Mouse (Mus musculus): Measurements from ENCODE around the gene Grap2.

The Grap2 gene

DNA sequence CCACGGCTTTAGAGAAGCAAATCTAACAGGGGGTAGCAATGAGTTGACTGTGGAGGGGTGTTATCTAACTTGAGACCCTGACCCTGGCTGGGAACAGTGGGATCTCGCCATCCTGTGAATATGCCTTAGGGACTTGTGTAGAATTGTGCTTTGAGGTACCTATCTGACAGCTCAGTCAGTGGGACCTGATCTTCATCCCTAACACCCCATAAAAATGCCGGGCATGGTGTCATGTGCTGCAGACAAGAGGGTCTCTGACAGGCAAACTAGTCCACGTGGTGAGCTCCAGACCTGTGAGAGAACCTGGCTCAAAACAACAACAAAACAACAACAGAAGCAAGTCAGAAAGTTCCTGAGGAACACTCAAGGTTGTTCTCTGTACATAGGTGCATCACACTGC is 27.4 kb downstream of the Grap2 start:
- DNase-seq (ENCODE audit: extremely low spot score, low spot score), result no peak

DNA sequence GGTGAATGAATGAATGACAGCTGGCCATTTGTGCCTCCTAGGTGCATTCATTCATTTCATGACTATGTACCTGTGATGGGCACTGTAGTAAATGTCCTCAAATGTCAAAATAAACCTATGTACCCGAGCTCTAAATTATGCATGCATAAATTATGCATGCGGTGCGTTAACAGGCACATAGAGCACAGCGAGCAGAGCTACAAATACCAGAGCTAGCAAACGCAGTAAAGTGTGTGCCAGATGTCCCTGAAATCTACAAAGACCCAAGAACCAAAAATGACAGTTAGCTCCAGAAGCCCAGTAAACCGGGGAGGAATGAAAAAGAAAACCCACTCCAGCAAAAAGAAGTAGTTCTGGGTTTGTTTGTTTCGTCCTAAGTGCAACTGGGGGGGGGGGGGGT is 29.1 kb downstream of the Grap2 start:
- no peak for DNase-seq (ENCODE audit: extremely low spot score, low spot score)

DNA sequence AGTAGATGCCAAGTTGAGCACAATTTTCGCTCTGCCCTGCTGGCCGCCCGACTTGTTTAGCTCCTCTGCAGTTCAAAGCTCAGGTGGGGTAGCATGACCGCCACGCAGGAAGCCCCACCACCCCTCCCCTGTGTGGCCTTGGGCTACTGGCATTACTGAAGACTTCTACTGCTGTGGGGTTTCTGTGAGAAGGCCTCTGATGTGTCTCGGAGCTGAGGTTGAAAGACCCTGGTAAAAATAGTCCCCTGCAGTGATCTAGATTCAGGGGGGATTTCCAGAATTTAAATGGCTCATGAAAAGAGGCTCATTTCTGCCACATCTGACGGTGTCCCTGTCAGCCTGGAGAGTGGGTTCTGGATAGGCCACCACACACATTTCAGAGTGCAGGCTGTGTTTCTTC is 30.1 kb downstream of the Grap2 start:
- DNase-seq (ENCODE audit: extremely low spot score, low spot score), result no peak

DNA sequence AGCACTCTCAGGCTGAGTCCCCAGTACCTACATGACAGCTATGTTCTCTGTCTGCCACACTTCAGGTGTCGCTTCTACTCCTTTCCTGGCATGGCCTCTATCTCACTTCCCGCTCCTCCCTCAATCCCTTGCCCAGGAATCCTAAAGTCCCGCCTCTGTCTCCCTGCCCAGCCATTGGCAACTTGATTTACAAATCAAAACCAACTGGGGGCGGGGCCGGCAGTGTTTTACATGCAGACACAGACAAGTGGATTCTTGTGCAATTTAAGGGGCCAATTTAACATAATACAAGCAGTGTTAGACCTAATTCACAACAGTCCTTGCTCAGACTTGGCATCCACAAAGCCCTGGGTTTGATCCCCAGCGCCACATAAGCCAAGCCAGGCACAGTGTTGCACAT is 31.6 kb downstream of the Grap2 start:
- no peak for DNase-seq (ENCODE audit: extremely low spot score, low spot score)

DNA sequence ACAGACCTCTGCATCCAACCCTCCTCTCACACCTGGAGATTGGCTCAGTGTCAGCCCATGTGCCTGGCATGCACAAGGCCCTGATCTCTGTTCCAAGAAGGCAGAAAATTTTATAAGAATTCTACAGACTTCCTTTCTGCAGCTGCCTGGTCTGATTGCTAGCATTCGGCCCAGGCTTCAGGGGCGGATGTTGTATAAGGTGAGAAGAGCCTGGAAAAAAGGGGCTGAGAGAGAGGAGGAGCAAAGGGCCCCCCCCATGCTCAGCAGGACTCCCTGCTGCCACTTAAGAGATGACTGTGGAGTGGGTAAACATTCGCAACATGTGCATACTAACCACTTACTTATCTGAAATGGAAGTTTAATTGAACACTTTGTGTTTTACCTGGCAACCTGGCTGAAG is 35.6 kb downstream of the Grap2 start:
- no peak for DNase-seq (ENCODE audit: extremely low spot score, low spot score)

DNA sequence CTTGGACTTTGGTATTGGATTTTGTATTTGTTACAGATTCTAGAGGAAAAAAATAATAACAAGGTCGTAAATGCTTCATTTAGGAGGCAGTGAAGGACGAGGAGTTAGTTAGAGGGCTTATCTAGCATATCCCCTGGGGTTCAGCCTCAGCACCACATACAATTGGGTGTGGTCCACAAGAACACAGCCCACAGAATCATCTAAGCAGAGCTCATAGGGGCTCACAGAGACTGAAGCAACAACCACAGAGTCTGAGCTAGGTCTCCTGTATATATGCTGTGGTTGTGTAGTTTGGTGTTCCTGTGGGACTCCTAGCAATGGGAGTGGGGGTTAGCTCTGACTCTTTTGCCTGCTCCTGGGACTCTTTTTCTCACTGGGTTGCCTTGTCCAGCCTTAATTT is 37.9 kb downstream of the Grap2 start:
- no peak for DNase-seq (ENCODE audit: extremely low spot score, low spot score)

DNA sequence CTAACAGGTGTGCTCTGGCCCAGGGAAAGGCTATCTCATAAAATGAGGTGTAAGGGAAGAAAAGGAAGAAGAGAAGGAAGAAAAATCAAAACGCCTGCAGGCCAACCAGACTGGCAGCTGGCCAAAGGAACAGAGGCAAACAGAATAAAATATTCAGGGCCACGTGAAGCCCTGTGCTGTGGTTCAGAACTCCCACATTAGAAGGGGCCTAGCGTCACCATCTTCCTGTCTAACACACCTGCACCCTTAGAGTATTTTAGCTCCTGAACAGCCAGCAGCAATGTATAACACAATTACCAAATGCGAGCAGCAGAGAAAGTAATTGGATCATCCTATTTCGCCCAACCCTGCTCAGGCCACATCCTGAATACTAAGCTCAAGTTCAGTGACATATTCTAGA is 39.1 kb downstream of the Grap2 start:
- no peak for DNase-seq (ENCODE audit: extremely low spot score, low spot score)

GRCm38 (mm10) chr15:80613904-80614303 is 41.5 kb downstream of the Grap2 start:
- no peak for DNase-seq (ENCODE audit: extremely low spot score, low spot score)

DNA sequence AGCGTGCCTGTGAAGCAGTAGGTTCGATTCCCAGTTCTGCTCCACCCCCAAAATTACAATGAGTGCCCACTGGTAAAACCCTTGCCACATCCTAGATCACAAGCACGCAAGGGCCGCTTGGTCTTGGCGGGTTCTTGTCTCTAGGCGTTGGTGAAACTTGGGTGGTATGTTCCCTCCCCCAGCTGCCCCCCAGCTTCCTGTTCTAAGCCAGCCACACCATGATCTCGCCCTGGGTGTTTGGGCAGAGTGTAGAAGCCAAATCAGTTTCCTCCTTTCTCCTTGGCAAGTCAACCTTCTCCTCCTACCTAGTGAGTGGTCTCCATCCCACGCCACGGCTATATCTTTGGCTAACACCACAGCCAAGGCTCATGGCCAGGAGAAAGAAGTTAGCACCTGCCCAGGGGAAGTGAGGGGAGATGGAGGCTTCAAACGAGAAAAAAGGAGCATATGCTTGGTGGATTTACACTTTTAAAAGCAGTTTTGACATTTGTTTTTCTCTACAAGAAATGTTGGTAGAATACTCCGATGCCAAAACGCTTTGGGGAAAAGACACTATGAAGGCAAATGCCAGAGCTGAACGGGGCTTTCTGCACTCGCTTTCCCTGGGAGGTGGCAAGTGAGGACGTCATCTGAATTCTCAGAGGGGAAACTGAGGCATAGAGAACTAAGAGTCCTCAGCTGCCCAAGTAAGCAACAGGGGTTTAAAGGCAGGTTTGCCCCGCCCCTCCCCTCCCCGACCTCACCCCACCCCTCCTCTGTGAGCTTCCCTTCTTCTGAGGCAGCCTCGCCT is 42.3 kb downstream of the Grap2 start:
- DNase-seq (ENCODE audit: extremely low spot score, low spot score), result no peak

- DNase-seq (ENCODE audit: extremely low spot score, low spot score), result no peak
Observed at GRCm38 (mm10) chr15:80615290-80615570, 42.8 kb downstream of the Grap2 start.

DNA sequence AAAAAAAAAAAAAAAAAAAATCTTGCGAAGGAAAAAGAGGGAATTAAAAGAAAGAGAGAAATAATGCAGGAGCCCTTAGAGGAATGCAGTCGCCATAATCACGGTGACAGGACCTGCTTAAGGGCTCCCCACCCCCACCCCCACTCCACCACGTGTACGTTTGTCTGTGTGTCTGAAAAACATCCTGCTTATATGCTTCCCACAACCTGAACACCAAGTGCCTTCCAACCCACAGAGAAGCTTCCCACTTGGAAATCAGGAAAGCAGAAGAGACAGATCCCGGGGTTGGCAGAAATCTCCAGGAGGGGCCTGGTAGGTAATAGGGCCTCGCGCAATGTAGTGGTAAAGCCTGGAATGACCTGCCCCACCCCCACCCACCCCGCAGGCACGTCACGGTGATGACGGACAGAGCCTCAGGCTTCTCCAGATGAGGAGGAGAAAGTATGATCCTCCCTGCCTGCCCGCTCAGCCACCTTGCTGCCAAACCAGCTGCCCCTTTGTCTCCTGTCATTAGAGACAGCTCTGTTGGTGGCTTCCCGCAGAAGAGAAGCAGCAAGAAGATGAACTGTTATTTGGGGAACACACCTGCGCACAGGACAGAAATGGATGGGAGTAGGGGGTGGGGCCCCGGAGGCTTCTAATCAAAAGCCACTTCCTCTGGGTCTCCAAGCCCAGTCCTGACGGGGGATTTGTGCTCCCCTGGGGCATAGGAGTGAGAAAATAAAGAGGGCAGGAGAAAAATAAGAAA is 43.4 kb downstream of the Grap2 start:
- DNase-seq (ENCODE audit: extremely low spot score, low spot score), result no peak

DNA sequence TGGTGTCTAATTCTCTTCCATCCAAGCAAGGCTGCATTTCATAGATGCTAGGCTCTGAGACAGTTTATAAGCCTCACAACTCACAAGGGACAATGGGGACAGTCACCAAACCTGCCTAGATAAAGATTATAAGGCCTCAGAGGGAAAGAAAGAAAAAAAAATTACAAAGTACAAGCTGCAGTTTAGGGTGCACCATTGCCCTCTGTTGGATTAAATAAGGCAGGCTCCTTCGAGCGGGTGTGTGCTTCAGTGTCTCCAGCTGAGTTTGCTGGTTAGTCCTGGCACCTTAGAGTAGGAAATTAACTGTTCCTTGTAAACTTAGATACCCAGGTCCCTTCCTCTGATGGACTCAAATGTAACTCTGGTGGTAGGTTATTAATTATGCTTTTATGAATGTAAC is 45.4 kb downstream of the Grap2 start:
- no peak for DNase-seq (ENCODE audit: extremely low spot score, low spot score)

DNA sequence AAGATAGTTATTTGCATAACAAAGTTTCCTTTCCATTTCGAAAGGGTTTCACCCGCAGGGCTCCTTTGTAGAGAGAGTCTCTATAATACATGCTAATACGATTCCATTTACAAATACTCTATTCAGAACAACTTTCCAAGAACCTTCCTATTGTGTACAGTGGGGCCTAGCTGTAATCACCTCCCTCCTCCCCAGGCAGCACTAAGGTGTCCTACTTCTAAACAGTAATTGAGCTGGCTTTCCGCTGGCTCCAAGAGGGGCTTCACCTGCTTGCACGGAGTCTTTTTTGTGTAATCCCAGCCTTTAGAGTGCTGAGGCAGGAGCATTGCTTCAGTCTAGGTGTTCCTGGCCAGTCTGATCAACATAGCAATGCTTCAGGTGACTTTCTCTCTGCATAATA is 46.8 kb downstream of the Grap2 start:
- DNase-seq (ENCODE audit: extremely low spot score, low spot score), result no peak

GRCm38 (mm10) chr15:80619786-80620185 is 47.4 kb downstream of the Grap2 start:
- DNase-seq (ENCODE audit: extremely low spot score, low spot score), result no peak

GRCm38 (mm10) chr15:80620371-80620770 is 48.0 kb downstream of the Grap2 start:
- DNase-seq (ENCODE audit: extremely low spot score, low spot score), result no peak

DNA sequence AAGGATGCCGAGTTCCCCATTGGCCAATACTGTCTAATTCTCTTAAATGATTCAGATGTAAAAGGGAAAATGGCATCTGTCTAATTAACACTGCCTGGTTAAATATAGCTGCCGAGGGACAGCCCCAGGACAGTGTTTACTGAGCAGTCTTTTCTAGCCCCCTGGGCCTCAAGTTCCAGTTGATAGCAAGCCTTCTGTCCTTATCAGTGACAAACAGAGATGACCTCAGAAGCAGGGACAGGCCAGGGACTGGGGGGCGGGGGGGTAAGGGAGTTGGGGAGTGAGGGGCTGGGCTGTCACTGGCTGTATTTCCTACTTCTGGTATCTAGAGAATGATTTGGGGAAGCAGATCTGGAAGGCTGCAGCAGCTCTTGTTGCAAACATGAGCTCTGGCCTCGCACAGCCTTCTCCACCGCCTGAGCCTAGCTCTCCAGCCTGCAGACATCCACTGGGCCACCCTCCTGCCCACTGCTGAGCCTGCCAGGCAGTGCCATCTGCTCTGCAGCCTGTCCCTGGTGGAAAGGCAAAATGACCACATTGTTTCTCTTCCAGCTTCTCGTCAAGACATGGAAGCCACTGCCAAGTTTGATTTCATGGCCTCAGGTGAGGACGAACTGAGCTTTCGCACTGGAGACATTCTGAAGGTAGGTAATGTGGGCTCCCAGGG is 50.9 kb downstream of the Grap2 start:
- no peak for DNase-seq (ENCODE audit: extremely low spot score, low spot score)

DNA sequence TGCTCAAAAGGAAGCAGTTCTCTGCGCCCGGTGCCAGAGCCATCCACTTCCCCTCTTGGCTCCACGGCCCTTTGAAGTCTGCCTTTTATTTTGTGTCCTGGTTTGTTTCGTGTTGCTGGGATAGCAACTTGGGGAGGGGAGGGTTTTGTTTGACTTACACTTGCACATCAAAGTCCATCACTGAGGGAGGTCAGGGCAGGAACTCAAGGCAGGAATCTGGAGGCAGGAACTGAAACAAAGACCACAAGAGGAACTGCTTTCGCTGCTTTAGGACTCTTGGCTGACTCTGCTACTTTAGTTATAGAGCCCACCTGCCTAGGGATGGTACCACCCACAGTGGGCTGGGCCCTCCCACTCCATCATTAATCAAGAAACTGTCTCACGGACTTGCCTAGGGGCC is 54.1 kb downstream of the Grap2 start:
- DNase-seq (ENCODE audit: extremely low spot score, low spot score), result no peak

GRCm38 (mm10) chr15:80630147-80630546 is 57.8 kb downstream of the Grap2 start:
- DNase-seq (ENCODE audit: extremely low spot score, low spot score), result no peak

DNA sequence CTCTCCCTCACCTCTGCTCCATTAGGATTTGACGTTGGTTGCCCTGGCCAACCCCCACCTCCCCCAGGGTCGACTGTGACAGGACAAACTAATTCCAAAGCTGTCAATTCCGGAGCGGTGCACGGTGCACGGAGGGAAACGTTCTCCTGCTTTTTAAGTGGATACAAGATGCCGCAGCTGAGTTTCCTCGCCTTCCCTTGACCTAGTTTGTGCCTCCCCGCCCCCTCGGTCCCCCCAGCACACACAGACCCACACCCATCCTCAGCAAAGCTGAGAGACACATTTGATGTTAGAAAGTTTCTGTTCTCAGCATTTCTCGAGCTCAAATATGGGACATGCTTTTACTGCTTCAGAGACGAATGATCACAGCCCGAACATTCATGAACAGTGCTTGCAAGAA is 58.3 kb downstream of the Grap2 start:
- no peak for DNase-seq (ENCODE audit: extremely low spot score, low spot score)

DNA sequence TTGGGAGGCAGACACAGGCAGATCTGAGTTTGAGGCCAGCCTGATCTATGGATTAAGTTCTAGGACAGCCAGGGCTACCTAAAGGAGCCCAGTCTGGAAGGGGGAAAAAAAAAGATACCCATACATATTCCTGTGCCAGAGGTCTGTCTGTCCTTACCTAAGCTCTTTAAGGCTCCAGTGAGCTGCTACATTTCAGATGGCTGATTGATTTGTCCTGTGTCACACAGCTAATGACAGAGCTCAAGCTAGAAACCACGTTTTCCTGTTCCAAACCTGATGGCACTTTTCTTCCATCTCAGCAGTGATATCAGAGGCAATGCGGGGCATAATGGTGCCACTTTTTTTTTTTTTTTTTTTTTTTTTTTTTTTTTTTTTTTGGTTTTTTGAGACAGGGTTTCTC is 58.9 kb downstream of the Grap2 start:
- DNase-seq (ENCODE audit: extremely low spot score, low spot score), result no peak

GRCm38 (mm10) chr15:80632280-80632893 is 60.0 kb downstream of the Grap2 start:
- DNase-seq (ENCODE audit: extremely low spot score, low spot score), result no peak

All from neural tube, embryonic 10.5 days (tissue).